Mouse (Mus musculus): ENCODE results near the gene Itgal.
"Not testable (repeated sequence)": the region's sequence is repeated elsewhere in the genome, so short reads cannot be mapped to it uniquely, and the experiment has no call there.

Itgal gene

GRCm38 (mm10) chr7:127343351-127344019 is 47.4 kb downstream of the Itgal start:
- no peak for DNase-seq

DNA sequence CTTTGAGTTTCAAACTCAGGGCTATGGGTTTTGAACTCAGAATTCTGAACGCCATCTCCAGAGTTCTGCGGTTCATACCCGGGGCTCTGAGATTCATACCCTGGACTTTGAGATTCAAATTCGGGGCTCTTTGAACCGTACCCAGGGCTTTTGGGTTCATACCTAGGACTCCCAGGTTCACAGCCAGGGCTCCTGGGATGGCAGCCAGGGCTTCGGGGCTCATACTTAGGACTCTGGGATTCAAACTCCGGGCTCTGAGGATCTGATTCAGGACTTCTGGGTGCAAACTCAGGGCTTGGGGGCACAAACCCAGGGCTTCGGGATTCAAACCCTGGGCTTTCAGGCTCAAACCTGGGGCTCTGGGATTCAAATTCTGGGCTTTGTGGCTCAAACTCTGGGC is 48.3 kb downstream of the Itgal start:
- DNase-seq: no peak

DNA sequence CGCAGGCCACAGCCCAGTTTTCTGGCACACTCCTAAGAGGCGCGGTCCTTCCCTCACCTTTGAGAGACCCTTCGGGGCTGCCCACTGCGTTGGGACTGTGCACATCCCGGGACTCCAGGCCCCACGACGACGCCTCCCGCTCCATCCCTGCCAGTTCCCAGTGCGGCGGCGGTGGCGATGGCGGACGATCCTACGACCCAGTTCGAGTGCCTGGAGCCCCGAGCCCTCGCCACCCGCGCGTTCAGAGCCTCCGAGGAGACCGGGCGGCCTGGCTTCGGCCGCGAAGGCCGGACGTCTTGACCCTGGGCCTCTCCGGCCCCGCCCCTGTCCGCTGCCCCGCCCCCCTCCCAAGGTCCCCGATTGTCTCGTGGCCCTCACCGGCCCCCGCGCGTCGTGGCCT is 49.0 kb downstream of the Itgal start:
- peak; percentile 68 for DNase-seq

DNA sequence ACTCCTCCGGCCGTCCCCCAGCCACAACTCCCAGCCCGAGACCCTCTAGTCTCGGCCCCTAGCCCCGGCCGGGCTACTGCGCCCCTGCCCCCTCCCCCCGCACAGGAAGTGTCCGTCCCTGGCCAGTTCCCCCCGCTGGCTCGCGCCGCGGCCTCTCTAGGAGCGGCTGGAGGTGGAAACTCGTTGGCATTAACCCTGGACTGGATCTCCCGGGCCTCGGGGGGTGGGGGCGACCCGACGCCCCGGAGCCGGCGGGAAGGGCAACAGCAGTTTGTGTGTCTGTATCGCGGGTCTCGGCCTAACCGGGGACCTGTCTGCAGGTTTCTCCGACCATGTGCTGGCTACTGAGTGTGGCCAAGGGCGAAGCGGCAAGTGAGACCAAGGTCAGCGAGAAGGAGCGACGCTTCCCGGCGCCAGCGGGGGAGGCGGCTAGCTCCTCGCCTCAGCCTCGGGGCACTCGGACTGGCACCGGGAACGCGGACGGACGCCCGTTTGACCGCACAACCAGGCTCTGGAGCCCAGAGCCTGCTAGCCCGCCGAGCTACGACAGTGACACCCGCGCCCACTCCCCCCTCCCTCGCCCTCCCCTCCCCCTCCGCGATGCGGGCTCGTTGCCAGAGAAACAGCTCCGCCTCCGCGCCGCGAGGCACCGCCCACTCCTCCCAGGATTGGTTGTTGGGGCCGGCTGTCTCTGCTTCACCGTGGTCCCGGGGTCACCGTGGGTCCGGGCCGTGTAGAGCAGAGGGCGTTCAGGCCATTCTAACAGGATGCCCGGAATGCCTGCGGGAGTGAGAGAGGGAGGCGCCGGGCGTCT is 49.7 kb downstream of the Itgal start, which contains the start of gene Zfp768:
Zfp768 (minus strand) TSS at position 78 of the 814 bp plus-strand sequence.
- DNase-seq: peak; percentile 87

DNA sequence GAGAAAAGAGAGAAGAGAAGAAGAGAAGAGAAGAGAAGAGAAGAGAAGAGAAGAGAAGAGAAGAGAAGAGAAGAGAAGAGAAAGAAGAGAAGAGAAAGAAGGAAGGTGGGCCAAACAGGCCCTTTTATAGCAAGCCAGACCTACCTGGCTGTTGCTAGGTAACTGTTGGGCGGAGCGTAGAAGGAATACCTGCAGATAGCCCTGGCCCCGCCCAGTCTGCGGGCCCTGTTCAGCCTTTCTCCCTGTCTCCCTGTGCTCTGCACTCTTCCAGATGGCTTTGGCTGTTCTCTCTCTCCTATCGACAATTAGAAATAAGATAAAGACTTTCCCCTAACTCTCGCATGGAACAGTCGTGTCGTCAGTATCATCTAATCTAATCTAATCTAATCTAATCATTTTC is 50.6 kb downstream of the Itgal start:
- no peak for DNase-seq

- no peak for DNase-seq
Measured at GRCm38 (mm10) chr7:127351230-127352004, 55.4 kb downstream of the Itgal start.

- no peak for DNase-seq
Measured at GRCm38 (mm10) chr7:127355796-127356195, 59.7 kb downstream of the Itgal start.

DNA sequence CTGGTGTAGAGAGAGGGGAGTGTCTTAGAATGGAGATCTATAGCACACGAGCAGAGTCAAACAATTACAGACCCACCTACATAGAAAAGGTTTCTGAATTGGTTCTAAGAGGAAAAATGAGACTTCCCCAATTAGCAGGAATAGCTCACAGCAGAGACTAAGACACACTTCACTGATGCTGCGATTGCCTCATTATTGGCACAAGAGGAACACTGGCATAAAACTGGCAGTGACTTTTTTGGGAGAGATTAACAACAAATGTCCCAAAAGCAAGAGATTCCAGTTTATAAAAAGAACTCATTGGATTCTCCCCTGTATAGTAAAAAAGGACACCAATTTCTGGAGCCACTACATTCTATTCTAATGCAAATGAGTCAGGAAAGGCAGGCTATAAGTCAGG is 61.8 kb downstream of the Itgal start:
- DNase-seq: no peak

- DNase-seq: no peak
Measured at GRCm38 (mm10) chr7:127358472-127358871, 62.4 kb downstream of the Itgal start.

- no peak for DNase-seq
Measured at GRCm38 (mm10) chr7:127360265-127360664, 64.2 kb downstream of the Itgal start.

GRCm38 (mm10) chr7:127361449-127361848 is 65.4 kb downstream of the Itgal start:
- DNase-seq: no peak

- not testable (repeated sequence) for DNase-seq
Measured at GRCm38 (mm10) chr7:127362418-127362817, 66.4 kb downstream of the Itgal start.

DNA sequence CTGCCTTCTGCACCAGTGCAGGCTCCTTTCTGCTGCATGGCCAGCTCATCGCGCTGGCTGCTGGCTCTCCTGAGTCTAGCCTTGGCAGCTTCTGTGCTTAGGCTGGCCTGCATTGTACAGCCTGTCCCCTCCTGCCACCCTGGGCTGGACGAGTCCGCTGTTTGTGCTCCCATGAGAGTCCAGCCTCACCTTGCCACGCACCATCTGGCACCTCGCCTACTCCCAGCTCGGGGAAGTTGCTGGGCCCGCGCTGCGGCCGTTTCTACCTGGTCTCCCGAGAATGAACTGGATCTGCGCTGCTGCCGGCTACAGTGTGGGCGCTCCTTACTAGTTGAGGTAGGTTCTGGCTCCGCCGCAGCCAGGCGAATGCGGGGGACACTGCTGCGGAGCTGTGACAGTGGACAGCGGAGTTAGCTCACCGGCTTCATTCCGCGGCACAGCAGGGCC is 67.4 kb downstream of the Itgal start:
- DNase-seq: peak; percentile 47

- no peak for DNase-seq
Measured at GRCm38 (mm10) chr7:127364166-127364565, 68.1 kb downstream of the Itgal start.

DNA sequence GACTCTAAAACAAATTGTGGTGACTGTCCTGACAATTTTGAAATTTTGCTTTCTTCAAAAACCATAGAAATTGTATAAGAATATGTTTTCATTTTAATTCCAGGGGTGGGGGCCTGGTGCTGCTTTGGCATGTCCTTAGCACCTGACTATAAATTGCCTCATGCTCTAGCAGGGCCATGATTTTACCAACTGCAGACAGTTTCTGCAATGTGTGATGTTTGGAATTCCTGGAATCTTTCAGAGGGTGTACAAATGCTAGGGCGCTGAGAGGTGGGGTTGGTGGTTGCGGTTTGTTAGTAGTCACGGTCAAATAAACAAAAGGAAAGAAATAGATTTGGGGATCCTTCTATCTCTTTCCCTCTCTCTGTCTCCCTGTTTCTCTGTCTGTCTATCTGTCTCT is 70.2 kb downstream of the Itgal start:
- DNase-seq: no peak

DNA sequence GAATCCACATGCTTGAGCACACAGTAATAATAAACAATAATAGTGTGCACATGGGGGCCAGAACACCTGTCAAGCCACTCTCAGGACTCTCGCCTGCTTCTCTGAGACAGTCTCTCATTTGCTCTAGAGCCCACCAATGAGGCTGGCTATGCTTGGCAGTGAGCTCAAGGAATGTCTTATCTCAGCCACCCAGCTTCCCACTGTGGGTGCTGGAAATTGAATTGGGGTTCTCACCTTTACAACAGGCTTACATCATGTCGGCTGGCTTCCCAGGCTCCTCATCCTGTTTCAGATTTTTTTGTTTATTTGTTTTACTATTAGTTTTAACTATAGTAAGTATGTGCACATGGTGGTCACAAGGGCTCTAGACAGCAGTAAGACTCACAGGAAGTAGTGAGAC is 75.2 kb downstream of the Itgal start:
- DNase-seq: no peak

DNA sequence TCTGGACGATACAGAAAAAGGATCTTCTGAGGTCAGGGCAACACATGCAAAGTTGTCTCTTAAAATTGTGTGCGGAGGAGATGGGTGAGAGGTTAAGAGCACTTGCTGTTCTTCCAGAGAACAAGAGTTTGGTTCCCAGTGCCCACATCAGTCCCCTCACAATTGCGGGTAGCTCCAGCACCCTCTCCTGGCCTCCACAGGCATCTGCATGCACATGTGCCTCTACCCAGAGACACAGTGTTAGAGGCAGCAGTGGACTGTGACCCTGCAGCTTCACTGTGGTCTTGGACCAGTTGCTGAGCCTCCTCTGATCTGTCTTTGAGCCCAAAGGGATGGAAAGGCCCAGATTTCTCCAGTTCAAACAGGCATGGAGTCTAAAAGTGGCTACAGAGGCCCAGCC is 75.8 kb downstream of the Itgal start:
- not testable (repeated sequence) for DNase-seq

DNA sequence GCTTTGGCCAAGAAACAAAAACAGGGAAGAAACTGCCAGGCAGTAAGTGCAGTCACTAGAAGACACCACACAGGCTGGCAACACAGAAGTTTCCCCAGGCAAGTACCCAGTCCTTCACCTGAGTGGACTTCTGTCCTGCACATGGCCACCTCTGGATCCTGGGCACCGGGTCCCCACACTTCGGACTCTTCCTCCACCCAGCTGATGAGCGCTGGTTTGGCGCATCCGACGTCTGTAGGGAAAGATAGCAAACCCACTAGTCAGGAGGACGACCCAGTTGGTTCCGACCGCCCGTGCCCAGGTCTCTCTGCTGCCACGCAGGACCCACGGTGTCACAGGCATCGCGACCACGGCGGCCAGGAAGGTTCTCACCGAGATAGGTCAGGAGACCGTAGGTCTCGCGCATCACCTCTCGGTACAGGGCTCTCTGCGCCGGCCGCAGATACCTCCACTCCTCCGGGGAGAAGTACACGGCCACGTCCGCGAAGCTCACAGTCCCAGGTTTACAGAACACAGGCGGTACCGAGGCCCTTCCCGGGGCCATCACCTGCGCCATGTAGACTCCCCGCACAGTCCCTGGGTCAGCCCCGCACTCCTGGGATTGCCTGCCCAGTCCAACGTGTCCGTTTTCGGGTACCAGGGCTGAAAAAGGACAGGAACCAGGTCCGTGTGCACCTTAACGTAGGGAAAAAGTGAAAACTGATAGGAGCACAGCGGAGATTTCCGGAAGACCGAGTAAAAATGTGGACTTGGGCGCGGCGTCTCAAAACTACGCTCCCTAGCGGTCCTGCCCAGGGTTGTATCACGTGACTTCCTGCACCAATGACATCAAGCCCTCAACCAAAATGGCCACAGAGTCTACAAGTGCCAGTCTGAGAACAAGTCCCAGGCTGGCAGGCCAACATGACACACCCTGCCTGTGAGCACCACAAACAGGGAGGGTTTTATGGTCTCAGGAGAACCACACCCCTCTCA is 79.5 kb downstream of the Itgal start, which contains the start of gene Zfp747:
Zfp747 (minus strand) TSS at position 780 of the 975 bp plus-strand sequence.
- DNase-seq: peak; percentile 87

DNA sequence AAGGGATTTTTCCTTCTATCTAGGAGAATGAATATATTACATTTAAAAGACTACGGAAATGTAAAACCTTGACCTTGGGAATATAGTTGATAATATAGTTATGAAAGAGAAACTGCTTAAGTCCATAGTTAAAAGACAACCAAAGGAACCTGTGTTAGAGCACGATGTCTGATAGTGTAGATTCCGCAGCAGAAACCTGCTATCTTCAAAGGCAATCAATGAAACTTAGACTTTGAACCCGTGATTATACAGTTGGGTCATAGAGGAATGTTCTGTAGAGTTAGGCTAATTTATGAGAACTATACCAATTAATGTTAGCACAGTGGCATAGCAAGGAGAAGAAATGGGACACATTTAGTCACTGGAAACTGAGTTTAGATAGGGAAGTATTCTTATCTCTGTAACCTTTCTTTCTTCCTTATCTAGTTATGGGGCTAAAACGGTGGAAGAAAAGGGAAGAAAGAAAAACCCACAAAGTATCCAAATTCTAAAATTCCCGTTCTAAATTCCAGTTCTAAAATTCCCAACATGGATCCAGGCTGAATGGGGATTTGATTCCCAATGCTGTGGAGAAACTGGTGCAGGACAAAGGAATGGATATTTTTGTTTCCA is 82.4 kb downstream of the Itgal start:
- no peak for DNase-seq

Data from right cerebral cortex, postnatal 25 days (tissue).